Mouse (Mus musculus): ENCODE data around the gene Actb.

DNA sequence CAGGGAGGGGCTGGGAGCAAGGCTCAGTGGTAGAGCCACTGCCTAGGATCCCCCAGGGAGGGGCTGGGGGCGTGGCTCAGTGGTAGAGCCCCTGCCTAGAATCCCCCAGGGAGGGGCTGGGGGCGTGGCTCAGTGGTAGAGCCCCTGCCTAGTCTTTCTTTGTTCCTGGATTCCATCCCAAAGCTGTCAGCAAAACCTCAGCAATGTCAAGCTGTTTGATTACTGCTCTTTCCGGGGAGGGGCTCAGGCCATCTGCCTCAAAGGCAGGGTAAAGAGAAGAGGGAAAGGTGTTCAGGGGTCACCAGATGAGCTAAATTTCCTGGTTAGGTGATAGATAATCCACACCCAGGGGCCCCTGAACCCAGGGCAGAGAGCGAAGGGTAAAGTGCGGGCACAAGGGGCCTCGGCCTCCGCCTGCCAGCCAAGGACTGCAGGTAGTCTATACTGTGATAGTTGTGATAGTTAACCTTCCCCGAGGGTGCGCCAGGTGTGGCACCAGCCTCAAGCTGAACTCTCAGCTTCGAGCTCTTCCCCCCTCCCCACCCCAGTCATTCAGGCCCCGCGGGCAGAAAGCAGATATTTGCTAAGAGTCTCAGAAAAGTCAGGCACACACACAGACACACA is 17.9 kb upstream of the Actb start:
- no peak for TF ChIP-seq CTCF (IDR thresholded peaks at IDR 0.05; ENCODE audit: low read depth, low read length)
- TF ChIP-seq EP300 (IDR thresholded peaks at IDR 0.05; ENCODE audit: insufficient read depth, low read depth, low read length): peak; percentile 53
